Mouse (Mus musculus): ENCODE results near the gene Cuedc2. TPM values are rescaled to one million over a fixed set of nuclear protein-coding genes. Genes with fewer than 3 reads are reported as not detected.

Cuedc2 gene
- total and polyA plus RNA-seq, 3 experiments, result 251 to 302 (median 297) TPM

- Histone ChIP-seq H3K27me3 (ENCODE audit: control insufficient read depth in 1 of 2, insufficient read depth in 2 of 2, low read length in 2 of 2) (no peaks in the 10 kb centered on the region), H3K9ac (ENCODE audit: control insufficient read depth, low read depth, low read length, poor library complexity, severe bottlenecking) (peak overlapping the region; percentile 48), H3K4me1 (ENCODE audit: control insufficient read depth in 1 of 2, insufficient read depth in 2 of 2, low read length in 2 of 2) (peaks cover 3 to 6% of the 10 kb centered on the region in 2 experiments; a peak in 3 of 4 replicates), H3K4me3 (ENCODE audit: control insufficient read depth in 1 of 2, insufficient read depth in 1 of 2, low read depth in 2 of 2, low read length in 2 of 2) (peak overlapping the region; percentile 1 to 39; a peak in 3 of 4 replicates), H3K9me3 (replicated peaks; ENCODE audit: insufficient read depth, low read length) (no peaks in the 10 kb centered on the region), H3K79me2 (ENCODE audit: control insufficient read depth, insufficient read depth, low read length, poor library complexity) (peaks cover 3% of the 10 kb centered on the region; the same call in 1 of the 2 replicates), H3K36me3 (ENCODE audit: control insufficient read depth in 1 of 2, insufficient read depth in 2 of 2, low read length in 2 of 2) (peaks cover 0 to 4% of the 10 kb centered on the region in 2 experiments; a peak in 2 of 4 replicates), H3K27ac (ENCODE audit: control insufficient read depth, low read depth, low read length) (no peak overlapping the region)
- DNase-seq (ENCODE audit: low read depth, low spot score), result peak; percentile 91
- TF ChIP-seq POLR2AphosphoS5 (IDR thresholded peaks at IDR 0.05; ENCODE audit: borderline replicate concordance, low read depth, low read length) (no peak), CHD2 (IDR thresholded peaks at IDR 0.05; ENCODE audit: low read length) (no peak), NRF1 (IDR thresholded peaks at IDR 0.05; ENCODE audit: insufficient read depth, low read depth, low read length, poor library complexity, severe bottlenecking) (peak; percentile 54; the same call in 1 of the 2 replicates), MAFK (IDR thresholded peaks at IDR 0.05; ENCODE audit: borderline replicate concordance, low read depth, low read length) (no peak), ZKSCAN1 (IDR thresholded peaks at IDR 0.05; ENCODE audit: low read depth, low read length) (no peak), MAX (IDR thresholded peaks at IDR 0.05; ENCODE audit: low read length) (peak; percentile 81), BHLHE40 (IDR thresholded peaks at IDR 0.05; ENCODE audit: borderline replicate concordance, low read depth, low read length) (0 out of 2 replicates have a peak, but pooled peaks have one; percentile 21), ETS1 (IDR thresholded peaks at IDR 0.05; ENCODE audit: low read depth, low read length) (no peak), SMC3 (IDR thresholded peaks at IDR 0.05; ENCODE audit: low read depth, low read length) (peak; percentile 83), ZMIZ1 (IDR thresholded peaks at IDR 0.05; ENCODE audit: low read depth, low read length) (no peak), EP300 (IDR thresholded peaks at IDR 0.05; ENCODE audit: low read depth in 1 of 2, low read length in 2 of 2) (no peak), GABPA (IDR thresholded peaks at IDR 0.05; ENCODE audit: low read depth, low read length) (no peak), RCOR1 (IDR thresholded peaks at IDR 0.05; ENCODE audit: low read depth, low read length) (no peak), TAL1 (IDR thresholded peaks at IDR 0.05; ENCODE audit: low read length) (no peak), RAD21 (IDR thresholded peaks at IDR 0.05; ENCODE audit: low read depth, low read length) (peak; percentile 63), USF2 (IDR thresholded peaks at IDR 0.05; ENCODE audit: borderline replicate concordance in 1 of 2, insufficient read depth in 1 of 2, low read depth in 1 of 2, low read length in 2 of 2) (no peak), TBP (IDR thresholded peaks at IDR 0.05; ENCODE audit: low read depth, low read length) (no peak), MYB (IDR thresholded peaks at IDR 0.05; ENCODE audit: low read depth, low read length) (no peak), POLR2A (IDR thresholded peaks at IDR 0.05; ENCODE audit: control insufficient read depth in 1 of 2, insufficient read depth in 1 of 2, low read depth in 1 of 2, low read length in 2 of 2, poor library complexity in 1 of 2) (no peak), NELFE (IDR thresholded peaks at IDR 0.05; ENCODE audit: low read depth, low read length) (peak; percentile 23; the same call in 1 of the 2 replicates), GATA1 (IDR thresholded peaks at IDR 0.05; ENCODE audit: low read depth, low read length) (no peak), HCFC1 (IDR thresholded peaks at IDR 0.05; ENCODE audit: low read depth, low read length) (peak; percentile 48; the same call in 1 of the 2 replicates), CHD1 (IDR thresholded peaks at IDR 0.05; ENCODE audit: low read depth, low read length) (no peak), TCF12 (IDR thresholded peaks at IDR 0.05; ENCODE audit: low read depth, low read length) (no peak), UBTF (IDR thresholded peaks at IDR 0.05; ENCODE audit: borderline replicate concordance, insufficient read depth, low read depth, low read length) (0 out of 2 replicates have a peak, but pooled peaks have one; percentile 54), ZNF384 (IDR thresholded peaks at IDR 0.05; ENCODE audit: low read depth, low read length) (no peak), JUND (IDR thresholded peaks at IDR 0.05; ENCODE audit: low read depth, low read length) (no peak), CTCF (IDR thresholded peaks at IDR 0.05 in 2 of 3, conservative IDR thresholded peaks at IDR 0.05 in 1 of 3; ENCODE audit: control insufficient read depth in 1 of 3, insufficient read depth in 1 of 3, low read depth in 2 of 3, low read length in 3 of 3, poor library complexity in 1 of 3, severe bottlenecking in 1 of 3) (peak; percentile 90 to 98 (median 94)), MYC (IDR thresholded peaks at IDR 0.05; ENCODE audit: low read depth, low read length) (peak; percentile 87), SIN3A (IDR thresholded peaks at IDR 0.05; ENCODE audit: low read length) (peak; percentile 75; the same call in 1 of the 2 replicates), USF1 (IDR thresholded peaks at IDR 0.05; ENCODE audit: low read depth, low read length) (no peak), KAT2A (conservative IDR thresholded peaks at IDR 0.05; ENCODE audit: low read depth, low read length) (no peak), ELF1 (IDR thresholded peaks at IDR 0.05; ENCODE audit: low read depth, low read length) (no peak), MXI1 (IDR thresholded peaks at IDR 0.05; ENCODE audit: low read depth, low read length) (peak; percentile 91), MAZ (IDR thresholded peaks at IDR 0.05; ENCODE audit: low read depth, low read length) (no peak; the same call in 1 of the 2 replicates), E2F4 (IDR thresholded peaks at IDR 0.05; ENCODE audit: borderline replicate concordance, low read depth, low read length) (no peak)
These were observed 29.6 kb downstream of the Cuedc2 start for GRCm38 (mm10) chr19:46308706-46309435.

Data from MEL (cell line).